Mouse (Mus musculus): ENCODE results near the gene Siah2.

The Siah2 gene

DNA sequence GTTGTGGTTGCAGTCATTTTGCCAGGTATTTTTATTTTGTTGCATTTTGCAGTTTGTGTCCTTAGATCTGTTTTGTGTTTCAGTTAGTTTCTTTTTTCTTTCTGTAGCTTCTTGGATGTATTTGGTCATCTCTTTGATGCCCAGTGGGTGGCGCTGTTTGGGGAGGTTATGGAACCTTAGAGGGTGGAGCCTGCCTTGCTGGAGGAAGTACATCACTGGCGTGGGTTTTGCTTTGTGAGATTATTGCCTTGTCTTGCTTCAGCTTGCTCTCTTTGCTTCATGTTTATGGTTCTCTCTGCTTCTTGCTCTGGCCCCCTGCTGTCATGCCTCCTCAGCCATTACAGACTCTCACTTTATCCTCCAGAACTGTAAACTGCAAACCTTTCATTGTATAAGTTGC is 34.8 kb downstream of the Siah2 start:
- DNase-seq, result peak; percentile 59 to 86

DNA sequence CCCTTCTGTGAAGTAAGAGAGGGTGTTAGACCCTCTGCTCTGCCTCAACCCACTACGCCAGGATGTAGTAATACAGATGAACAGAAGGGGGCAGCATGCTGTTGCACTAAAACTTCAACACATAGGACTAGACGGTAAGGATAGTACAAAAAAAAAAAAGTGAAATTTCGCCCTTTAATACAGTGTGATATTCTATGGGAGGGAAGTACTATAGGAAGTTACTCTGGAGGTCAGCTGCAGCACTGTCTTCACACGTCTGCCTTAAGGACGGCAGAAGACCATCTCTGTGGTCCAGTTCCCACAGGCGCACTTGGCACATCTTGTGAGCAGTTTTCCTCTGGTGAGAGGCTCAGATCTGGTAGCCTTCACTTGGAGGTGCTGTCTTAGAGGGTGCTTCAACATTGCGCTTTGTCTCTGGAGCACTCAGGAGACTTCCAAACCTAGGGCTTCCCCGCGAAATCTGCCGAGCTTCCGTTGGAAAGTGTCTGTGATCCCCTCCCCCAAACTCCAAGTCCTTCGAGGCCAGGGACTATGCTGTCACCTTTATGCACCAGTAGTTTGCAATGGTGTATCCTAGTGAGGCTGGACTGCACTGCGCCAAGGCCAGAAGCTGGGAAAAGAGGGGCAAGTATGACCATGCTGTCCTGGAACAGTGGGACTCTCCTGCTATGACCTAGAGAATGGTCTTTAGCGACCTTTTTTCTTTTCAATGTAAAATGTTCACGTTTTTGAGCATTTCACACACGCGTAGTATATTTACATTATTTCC is 36.7 kb downstream of the Siah2 start:
- peak; percentile 66 to 83 for DNase-seq

DNA sequence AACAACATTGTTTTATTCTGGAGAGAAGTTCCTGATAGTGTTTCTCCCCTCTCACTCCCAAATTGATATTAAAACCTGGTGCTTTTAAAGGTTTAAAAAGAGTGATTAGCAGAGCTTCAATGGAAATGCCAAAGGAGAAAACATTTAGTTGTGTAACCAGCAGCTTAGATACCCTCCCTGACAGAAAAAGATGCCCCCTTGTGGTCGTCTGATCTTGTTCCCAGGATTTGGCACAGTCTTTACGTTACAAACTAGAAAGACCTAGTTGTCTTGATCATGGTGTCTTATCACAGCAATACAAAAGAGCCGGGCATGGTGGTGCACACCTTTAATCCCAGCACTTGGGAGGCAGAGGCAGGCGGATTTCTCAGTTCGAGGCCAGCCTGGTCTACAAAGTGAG is 38.3 kb downstream of the Siah2 start:
- DNase-seq, result peak; percentile 55 to 65

DNA sequence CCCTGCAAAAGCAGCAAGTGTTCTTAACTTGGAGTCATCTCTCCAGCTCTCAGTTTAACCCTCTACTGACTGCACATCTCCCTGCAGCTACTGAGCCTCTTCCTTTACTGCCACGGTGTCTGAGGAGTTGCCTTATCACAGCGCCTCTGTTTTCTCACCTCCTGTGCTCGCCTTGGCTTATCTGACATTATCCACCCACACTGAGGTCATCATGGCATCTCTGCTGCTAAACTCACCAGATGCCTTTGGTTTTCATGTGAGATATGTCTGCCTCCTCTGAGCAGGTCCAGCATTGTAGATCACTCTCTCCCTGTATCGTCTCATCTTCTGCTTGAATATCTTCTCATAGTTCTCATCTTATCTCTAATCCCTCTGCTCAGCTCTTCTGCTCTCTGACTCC is 41.9 kb downstream of the Siah2 start:
- no peak for DNase-seq

DNA sequence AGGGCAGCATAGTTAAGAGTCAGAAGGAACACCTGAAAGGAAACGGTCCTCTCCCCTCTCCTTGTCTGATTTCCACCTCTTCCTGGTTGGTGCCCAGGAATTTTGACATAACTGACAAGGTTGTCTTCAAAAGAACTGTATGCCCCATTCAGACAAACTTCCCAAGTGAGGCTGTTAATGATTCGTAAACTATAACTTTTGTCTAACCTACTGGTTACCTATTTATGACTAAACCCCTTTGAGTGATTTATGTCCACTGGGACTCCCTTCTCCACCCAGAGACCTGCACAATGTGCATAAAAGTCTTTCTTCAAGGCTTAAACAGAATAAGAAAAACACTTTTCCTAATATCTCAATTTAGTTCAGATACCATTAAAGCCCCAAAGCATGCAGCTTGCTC is 45.0 kb downstream of the Siah2 start:
- peak in 1 of 2 experiments; percentile 37 for DNase-seq

DNA sequence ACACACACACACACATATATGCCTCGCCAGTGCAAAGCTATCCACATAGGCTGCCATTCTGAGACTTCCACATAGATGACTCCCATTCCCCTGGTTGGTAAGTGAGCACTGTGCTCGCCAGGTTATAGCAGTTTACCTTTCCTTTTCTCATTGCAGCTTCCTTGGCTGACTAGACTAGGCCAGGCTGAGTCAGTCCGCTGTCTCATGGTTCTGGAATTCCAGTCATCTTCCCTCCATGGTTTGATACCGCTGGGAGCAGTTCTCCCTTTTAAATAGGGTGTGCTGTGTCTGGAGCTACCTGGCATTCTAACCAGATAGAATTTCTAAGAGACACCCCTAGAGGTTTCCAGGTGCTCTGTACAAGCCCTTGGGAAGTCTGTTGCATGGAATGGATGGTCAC is 46.0 kb downstream of the Siah2 start:
- no peak for DNase-seq

DNA sequence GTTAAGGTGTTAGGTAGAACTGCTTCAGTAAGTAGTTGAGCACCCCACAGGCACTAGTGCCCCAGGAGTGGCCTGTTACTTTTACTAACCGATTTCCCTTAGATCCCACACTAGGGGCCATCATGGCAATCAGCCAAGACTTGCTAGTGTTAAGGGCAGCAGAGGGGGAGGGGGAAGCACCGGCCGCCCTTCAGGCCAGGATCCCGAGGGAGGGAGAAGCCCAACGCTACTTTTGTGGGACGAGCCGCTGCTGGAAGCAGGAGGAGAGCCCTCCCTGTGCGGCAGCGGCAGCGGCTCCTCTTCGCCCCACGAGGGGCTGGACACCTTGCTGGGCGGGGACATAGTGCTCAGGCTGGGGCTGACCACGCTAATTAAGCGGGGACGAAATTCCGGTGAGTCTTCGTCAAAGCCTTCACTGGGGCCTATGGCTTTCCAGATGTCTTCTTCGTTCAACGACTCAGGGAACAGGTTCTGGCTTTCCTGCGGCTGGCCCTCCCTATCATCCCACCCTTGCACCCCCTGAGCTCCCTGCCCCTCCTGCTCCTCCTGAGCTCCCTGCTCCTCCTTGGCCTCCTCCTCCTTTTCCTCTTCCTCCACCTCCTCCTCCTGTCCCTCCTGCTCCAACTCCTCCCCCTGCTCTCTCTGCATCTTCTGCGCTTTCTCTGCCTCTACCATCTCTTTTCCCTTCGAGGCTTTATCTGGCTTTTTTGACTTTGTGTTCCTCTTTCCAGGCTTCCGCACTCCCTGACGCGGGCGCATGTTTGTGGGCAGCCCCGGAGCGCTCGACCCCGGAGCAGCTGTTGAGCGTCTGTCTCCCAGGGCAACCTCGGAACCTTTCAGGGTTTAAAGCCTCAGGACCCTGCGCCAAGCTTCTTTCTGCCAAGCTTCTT is 55.5 kb downstream of the Siah2 start, which contains the start of gene Erich6:
Erich6 (minus strand) TSS at position 802 of the 890 bp plus-strand sequence.
- DNase-seq, result peak; percentile 47 to 65

DNA sequence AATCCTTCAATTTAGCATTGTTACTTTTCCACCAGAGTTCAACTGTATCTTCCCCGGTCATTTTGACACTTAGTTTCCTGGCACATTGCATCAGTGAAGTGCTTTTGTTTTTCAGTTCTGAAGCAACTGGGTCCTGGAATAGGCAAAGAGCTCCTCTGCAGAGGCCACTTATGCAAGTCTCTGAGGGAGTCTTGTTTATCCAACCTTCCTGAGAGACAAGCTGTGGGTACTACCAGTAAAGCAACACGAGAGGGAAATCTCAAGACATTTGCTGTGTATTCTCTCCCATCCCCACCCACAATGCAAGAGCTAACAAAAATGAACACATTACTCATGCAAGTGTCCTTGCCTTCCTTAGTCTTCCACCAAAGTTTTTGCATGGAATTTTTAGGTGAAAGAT is 60.5 kb downstream of the Siah2 start:
- no peak for DNase-seq

DNA sequence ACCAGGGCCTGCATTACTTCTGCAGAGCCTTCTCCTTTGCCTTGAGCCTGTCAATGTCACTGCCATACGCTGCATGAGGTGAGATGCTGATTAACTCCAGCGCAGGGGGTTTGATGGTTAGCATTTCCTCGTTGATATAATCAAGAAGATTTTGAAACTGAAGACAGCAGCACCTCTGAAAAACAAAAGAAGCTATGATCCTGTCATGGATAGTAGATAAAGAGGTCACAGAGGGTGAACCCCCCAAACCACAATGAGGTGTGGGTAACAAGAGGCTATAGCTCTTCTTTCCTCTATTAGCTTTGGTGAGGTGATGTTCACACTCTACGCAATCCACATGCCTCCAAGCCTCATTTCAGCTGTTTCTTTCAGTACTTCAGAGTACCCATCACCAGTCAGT is 67.2 kb downstream of the Siah2 start:
- no peak for DNase-seq
